Mouse (Mus musculus) adrenal gland, postnatal 25 days (tissue): ENCODE measurements around the gene Relb. TPM values are rescaled to one million over a fixed set of nuclear protein-coding genes. Genes with fewer than 3 reads are reported as not detected.
A peak's percentile ranks its signal among the peaks of the same experiment; 100 is the strongest.

Experiments used
- DNase-seq: peaks from one replicate; pipeline ENCODE4 v3.0.0; 2021; ENCODE audit warnings: mixed read lengths
- total RNA-seq: library from RNA; stranded (reverse); gene quantifications from 2 replicates; pipeline ENCODE4 v1.2.3, GENCODE M21; 2021

Relb gene
- total RNA-seq, 1 experiment from 2014 or later, result 32.3 TPM

DNA sequence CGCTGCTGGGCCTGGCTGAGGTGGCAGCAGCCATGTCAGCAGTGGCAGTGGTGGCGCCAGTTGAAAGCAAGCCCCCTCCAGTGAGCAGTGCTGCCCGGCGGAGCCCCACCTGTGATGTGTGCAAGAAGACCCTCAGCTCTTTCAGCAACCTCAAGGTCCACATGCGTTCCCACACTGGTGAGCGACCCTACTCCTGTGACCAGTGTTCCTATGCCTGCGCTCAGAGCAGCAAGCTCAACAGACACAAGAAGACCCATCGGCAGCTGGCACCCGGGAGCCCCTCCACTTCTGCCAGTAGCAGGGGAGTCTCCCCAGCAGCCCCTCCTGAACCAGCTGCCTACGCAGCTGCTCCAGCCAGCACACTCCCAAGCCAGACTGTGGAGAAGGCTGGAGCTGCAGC lies 49.5 kb downstream of the Relb start:
- no peak for DNase-seq

DNA sequence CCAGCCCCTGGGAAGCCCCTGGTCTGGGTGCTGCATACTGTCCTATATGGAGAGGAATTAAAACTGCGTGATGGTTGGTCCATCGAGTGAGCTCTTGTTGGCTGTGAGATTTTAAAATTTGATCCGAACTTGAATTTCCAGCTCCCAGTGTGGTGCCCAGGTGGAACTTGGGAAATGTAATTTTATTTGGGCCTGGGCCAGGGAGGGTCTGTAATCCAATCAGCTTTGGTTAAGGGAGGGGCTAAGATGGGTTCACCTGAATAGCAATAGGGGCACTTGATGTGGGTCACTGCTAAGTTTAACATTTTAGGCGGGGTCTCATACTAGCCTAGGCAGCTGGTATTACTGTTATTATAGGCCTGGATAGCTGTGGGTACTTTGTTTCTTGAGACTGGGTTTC lies 50.8 kb downstream of the Relb start:
- DNase-seq, result no peak

DNA sequence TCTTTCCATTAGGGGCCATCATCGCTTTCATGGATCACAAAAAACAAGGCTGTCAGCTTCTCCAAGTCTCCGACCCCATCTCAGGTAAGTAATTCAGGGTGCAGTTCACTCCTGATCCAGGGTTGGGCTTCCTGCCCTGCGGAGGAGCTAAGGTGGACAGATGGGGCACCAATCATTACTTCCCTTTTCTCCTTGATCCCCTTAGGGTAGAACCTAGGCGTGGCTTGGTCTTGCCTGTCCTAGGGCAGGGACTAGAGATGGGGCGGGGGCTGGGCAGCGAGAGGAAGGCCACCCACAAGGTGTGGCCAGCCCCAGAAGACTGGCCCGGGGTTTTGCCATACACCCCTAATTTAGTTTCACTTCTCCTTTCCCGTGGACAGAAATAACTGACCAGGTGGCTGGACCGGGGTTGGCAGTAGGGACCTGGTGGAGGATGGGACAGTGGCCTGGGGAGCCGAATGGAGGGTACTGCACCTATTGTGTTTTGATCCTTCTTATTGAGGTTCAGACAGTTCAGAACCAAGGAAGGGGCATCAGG lies 51.3 kb downstream of the Relb start:
- no peak for DNase-seq

DNA sequence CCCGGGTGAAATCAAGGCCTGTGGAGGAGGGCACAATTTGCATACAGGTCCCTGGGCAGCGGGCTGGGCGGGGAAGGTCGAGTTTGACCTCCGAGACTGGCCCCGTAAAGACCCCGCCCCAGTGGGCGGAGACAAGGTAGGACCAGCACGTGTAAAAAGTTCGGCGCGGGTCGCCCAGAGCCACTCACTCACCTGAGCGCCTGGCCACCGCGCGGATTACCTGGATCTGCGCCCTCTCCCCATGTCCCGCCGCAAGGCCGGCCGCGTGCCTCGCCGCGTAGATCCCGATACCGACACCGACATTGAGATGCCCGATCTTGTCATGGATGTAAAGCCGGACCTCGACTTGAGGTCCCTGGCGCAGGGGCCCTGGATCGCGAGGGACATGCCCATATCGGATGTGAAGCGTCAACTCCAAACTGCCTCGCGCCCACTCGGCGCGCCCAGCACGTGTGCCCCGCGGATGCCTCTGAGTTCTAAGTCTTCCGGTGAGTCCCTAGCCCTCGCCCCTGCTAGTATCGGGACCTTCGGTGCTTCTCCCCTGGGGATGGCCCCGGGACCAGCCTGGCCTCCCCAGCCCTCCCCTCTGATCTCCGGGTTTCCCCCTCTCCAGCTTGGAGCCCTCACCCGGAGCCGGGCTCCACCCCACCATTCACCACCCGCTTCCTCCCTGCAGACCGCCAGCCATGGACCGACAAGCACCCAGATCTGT lies 51.9 kb downstream of the Relb start, which contains the start of the genes Zfp296 and Gemin7:
Gene Zfp296 (plus strand): TSS at position 147 of the 712 bp plus-strand sequence.
Gene Gemin7 (minus strand): TSS at position 455 of the 712 bp plus-strand sequence.
- DNase-seq, result no peak

DNA sequence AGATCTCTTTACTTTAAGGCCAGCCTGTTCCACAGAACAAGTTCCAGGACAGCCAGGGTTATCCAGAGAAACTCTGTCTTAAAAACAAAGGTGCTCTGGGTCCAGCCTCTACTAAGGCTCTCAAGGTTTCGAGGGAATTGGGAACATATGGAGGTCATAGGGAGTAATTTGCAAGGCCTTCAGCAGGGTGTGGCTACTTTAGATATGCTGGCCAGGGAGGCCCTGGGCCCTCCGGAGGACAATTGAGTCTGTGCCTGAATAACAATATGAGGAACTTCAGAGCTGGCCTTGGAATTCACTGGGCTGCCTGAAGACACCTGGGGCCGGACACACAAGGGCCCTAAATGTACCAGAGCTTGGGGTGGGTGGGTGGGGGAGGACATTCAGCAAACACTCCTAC lies 53.7 kb downstream of the Relb start:
- no peak for DNase-seq

DNA sequence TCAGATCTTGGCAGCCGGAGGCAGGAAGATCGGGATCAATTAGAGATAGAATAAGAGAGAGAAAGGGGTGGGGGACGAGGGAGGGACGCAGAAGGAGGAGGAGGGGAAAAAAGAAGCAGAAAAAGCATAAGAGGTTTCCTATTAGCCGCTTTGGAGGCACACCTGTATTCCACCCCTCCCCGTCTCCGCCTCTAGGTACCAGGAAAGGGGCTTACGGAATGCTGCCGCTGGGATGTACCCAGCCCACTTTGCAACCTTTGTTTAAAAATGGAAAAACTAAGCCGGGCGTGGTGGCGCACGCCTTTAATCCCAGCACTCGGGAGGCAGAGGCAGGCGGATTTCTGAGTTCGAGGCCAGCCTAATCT lies 55.5 kb downstream of the Relb start:
- no peak for DNase-seq

DNA sequence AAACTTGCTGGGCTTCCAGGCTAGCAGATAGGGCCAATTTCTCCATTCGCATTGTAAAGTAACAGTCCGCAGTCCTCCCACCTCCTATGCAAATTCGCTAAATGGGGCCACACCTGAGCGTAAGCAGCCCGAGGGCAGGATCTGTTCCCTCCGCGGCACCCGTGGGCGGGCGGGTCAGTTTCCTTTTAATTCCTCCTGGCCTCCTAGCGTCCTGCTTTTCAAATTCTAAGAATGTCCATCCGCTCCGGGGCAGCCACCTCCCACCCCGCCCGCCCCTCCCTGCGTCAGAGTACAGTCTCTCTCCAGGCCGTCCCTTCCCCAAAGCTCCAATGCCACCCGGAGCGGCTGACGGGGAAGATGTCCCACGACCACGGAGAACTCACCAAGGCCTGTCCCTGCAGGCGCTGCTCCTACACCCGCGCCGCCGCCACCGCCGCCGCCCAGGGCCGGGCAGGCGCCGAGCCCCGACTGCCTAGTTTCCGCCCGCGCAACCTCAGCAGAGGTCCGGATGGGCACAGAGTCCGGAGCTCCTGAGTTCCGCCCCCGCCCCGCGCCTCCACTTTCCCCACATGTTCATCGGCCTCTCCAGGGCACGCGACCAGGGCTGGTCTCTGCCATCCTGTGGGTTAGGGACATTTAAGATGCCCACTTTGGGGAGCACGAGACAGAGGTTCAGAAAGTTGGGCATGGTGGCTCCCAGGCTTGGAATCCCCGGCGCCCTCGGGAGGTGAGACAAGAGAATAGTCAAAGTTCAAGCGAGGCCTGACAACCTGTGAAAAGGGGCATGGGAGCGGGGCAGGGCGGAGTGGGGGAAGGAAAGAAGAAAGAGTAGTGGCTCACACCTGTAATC lies 56.1 kb downstream of the Relb start:
- DNase-seq, result peak; percentile 83

DNA sequence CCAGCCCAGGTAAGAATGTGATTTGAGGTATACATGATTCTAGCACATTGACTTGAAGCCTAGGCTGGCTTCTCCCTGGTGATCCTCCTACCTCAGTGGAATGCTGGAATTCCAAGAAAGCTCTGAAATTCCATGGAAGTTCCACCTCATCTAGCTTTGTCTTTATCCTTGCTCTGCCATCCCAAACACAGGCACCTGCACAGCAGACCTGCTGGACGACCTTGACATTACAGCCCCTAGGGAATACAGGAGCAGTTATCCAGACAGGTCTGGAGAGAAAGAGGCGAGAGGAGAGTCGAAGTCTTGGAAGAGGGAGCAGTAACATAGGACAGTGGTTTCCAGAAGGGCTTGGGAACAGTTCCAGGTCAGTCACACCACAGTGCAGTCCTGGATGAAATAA lies 59.6 kb downstream of the Relb start:
- DNase-seq, result no peak

DNA sequence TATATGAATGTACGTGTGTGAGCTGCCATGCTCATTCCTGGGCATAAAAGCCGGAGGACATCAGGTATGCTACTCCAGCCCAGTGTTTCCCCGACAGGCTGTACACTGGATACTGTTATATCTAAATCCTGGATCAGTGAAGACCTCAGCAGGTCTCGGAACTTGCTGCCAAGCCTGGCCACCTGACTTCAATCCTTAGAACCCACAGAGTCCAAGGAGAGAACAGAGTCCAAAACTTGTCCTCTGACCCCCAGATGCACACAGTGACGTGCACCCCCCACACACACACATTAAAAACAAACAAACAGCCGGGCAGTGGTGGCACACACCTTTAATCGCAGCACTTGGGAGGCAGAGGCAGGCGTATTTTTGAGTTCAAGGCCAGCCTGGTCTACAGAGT lies 61.8 kb downstream of the Relb start:
- DNase-seq, result no peak

DNA sequence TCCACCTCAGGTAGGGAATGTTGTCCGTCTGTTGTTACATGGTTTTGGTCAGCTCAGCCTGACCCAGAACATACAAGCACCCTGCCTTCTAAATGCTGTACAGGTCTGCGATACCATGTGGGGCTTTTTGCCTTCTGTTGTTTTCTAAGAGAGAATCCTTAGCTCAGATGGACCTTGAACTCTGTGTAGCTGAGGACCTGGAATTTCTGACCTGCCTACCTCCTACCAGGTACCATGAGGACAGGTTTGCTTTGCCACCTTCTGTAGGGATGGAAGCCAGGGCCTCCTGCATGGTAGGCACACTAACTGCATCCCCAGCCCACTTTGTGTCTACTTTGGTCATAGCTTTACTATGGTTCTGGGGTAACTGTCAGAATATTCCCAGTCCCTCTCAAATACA lies 63.4 kb downstream of the Relb start:
- DNase-seq, result no peak

DNA sequence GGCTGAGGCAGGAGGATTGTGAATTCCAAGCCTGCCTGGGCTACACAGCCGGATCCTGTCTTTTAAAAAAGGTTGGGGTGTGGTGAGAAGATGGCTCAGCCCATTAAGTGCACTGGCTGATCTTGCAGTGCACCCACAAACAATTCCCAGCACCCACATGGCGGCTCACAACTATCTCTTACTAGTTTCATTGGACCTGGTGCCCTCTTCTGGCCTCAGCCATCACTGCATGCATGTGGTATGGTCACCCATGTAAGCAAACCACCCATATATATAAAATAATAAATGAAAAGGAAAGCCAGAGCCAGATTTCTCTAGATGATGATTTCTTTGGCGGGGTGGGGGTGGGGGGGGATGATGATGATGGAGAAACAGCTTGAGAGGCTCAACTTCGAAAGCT lies 64.8 kb downstream of the Relb start:
- no peak for DNase-seq

DNA sequence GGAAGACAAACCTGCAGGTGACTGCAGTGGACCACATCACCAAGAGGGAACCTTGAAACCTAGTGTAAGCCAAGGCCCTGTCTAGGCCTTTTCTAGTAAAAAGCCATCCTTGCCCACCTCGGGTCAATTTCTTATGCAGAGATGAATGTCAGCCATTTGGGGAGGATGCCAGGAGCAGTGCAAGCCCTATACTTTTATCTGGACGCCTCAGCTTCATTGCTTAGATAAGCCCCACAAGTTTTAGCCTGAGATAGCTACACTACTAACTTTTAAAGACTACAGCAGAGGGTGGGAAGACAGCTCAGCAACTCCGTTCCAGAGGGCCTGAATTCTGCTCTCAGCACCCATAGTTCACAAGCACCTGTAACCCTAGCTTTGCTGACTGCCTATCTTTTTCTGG lies 65.4 kb downstream of the Relb start:
- DNase-seq, result no peak

DNA sequence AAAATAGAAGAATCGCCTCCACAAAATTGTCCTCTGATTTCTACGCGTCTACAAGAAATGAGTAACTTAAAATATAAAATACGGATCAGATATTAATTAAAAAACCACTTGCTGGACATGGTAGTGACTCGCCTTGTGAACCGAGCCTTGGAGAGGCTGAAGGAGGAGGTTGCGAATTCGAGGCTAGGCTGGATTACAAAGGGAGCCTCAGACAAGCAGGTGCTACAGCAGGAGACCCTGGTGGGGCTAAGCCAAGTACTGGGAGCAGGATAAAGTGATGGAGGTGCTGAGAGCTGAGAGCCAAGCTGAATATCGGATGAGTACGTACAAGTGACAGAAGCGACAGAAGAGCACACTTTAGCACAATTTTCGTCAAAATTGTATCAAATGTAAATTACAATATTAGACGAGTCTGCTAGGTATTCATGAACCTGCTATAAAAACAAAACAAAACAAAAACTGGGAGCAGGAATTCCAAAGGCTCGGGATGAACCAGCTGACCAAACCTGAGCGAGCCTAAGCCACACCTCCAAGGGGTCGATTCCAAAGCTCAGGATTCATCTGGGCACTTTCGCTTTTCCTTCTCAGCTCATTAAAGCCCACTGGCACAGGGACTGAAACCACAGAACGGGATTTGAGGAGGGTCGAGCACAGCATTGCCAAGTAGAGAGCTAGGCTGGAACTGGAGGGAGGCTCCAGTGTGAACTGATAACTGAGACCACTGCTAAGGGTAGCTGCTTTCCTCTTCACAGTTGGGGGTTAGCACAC lies 66.4 kb downstream of the Relb start, which contains the start of gene Ppp1r37:
Gene Ppp1r37 (minus strand): TSS at position 434 of the 768 bp plus-strand sequence.
- DNase-seq, result no peak

DNA sequence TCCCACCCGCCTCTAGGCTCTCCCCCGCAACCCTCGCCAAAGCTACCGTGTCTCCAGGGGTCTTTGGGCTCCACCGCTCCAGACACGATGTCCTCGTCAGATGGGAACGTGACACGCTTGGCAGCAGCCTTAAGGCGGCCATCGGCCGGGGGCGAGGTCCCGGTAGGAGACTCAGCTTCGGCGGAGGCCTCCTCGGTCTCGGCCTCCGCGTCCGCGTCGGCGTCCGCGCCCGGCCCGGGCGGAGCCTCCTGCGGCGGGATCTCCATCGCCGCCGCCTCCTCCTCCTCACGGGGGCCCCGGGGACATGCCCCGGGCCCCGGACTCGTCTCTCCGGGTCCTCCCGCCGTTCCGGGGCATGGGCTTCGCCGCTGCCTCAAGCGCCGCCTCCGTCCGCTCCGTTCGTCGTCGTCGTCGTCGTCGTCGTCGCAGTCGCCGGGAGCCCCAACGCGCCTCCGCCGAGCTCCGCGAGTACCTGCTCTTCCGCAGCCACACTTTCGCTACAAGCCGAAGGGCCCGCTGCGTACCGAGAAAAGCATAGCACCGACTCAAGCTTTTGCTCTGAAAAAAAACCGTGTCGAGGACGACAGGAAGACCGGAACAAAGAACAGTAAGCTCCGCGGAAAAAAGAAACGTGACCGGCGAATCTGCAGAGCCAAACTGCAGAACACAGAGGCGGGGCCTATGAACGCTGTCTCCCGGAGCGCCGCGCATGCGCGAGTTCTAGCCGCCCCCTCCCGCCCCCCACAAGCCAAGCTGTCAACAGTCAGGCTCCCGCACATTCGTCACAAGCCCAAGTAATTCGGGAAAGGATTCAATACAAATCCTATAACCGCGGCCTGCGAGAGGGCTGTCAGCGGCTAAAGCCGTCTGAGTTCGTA lies 67.2 kb downstream of the Relb start:
- DNase-seq, result peak; percentile 95

DNA sequence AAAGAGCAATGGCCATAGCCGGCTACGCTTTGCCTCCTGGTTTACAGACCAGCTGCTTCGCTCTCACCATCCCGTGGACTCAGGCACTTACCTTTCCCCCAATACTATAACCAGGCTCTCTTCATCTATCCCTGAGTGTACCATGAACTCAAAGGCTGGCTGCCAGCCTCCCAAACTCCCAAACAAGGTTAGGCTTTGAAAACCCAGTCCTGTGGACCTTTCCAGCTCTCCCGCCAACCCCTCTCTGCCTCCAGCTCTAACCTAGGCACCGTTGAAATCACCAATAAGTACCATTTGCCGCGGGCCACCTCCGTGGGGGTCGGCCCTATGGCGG lies 67.8 kb downstream of the Relb start:
- no peak for DNase-seq

DNA sequence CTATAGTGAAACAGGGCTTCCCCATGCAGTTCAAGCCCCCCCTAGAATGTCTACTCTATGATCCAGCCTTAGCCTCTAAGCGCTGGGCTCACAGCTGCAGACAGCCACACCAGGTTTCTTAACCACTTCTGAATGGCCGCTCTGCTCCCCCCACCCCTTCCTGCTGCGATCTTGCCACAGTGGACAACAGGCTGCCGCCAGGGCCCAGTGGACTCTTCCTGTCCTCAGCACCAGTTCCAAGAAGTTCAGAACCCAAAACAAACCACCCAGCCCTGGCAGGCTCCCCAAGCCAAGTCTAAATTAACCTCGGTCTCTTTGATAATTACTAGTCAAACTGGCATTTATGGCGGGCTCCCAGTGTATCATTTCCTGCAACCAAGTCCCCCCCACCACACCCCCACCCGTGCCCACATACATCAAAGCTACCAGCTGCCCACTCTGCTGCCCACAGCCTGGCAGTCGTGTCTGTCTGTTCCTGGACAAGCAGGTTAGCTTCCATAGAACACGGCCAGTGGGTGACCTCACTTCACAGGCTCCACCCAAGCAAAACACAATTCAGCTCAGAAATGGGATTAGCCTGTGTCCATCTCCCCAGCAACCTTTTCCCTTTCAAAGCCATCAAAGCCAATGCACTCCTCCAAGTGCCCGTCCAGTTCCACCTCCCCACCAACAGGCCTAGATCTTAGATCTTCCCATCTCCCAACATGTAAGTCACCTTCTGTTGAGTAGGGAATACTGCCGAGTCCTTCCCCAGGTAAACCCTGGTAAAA lies 68.6 kb downstream of the Relb start:
- DNase-seq, result no peak

DNA sequence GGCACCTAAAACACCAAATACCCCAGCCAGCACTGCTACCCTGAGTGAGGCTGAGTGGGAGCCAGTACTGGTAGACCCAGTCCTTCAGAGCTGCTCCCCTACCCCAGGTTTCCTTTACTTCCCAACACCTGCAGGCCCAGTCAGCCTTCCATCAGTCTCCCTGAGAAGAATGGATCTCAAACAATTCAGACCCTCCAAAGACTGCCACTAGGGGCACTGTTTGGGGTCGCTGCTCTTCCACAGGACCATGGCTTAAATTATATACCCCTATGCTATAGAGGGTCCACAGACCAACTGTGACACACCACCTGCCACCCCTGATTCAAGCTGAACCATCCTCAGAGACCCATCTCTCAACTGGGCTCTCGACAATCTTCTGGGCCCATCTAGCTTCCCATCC lies 70.3 kb downstream of the Relb start:
- no peak for DNase-seq

DNA sequence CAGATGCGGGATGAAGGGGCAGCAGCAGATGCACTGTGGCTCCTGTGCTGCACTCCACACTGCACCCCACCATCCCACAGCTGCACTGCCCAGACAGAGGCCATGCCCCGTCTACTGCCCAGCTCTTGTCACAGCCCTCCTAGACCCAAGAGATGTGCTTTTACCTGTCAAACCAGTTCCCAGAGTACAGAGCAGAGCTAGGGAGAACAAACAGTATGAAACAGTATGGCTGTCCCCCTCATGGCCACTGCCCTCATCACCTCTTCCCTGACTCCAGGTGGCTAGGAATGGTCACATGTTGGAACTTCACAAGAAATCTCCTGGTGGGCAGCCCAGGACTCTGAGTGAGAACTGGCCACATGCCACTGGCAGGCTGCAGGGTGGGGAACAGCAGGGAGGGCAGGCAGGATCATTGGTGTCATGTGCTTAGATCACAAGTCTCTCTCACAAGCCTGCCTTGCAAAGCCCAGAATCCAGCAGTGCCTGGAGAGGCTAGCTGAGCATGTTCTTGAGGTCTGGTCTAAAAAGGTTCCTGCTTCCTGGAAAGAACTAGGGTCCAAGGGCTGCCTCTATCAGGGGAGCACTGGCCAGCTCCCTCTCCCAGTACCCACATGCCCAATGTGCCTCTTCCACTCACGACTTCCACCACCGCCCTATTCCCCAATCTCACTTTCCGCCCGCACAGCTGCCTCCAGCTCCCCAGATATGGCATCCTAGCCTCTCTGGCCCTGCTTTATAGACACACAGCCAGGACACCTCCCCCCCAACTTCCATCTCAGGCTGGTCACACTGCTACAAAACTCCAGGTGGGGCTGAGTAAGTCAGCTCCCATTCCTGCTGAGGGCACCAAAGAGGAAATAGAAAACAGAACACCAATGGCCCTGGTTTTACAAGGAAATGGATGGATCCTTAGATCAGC lies 71.0 kb downstream of the Relb start:
- no peak for DNase-seq

DNA sequence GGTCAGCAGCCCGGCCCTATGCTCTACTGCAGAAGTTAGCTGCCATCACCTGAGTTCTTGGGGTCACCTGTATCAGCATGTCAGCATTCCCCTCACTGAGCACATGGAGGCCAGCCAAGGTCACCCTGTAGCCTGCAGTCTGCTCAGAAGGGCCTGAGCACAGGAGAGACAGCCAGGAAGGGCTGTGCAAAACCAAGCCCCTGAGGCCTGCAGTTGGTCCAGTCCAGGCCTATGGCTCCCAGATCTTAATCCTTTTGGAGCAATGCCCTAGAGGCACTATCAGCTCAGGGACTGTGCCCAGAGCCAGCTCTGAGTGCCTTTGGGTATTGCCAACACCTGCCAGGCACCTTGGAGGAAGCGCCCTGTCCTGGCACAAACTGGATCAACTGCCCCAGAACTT lies 72.2 kb downstream of the Relb start:
- DNase-seq, result no peak
